Mouse (Mus musculus) lung, postnatal 10 days (tissue): ENCODE measurements around the gene BC061237.
"Not testable (repeated sequence)": the region's sequence is repeated elsewhere in the genome, so short reads cannot be mapped to it uniquely, and the experiment has no call there.

ENCODE experiments used
- DNase-seq: peaks from one replicate; pipeline ENCODE4 v3.0.0; 2021

The BC061237 gene

DNA sequence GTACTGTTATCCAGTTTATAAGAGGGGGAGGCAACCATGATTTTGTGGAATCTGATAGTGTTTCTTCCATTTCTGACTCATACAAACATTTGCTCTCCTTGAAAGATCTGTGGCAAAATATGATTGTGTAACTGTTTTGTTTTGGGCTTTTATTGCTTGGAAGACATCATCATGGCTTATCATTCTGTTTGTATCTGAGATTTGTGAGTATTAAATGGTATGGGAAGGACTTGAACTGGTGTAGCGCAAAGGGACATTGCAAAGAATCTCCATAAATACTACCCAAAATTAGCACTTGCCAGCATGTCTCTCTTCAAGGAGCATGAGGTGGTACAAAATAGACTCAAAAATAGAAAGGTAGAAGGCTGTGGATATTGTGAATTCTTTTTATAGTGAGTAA lies at the start of gene BC061237:
Gene BC061237 (plus strand): TSS at position 301 of the 400 bp plus-strand sequence.
- not testable (repeated sequence) for DNase-seq

DNA sequence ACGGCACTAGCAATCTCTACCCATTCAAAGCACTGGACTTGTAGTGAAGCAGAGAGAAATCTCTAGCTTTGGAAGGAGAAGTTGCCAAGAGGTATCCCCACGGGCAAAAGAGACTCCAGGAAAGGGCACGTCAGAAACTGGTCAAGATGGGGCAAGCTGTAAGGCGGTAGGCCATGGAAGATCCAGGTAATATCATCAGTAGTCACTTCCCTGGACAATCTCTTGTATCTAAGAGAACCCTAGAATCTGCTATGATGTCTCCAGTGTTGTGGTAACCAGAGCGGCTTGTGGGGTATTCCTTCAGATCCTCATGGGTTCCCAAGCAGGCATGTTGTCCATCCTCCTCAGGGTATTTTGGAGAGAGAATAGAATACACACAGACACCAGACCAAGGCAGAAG lies 25.7 kb downstream of the BC061237 start, which contains the start of gene Gm17093:
Gene Gm17093 (plus strand): TSS at position 301 of the 400 bp plus-strand sequence.
- DNase-seq, result not testable (repeated sequence)

- not testable (repeated sequence) for DNase-seq
Measured at GRCm38 (mm10) chr14:44547961-44548360, 55.7 kb downstream of the BC061237 start.
